Comparison of ENCODE assay signal across 32 mouse cellular contexts in genomic region chr6:148416597-148416996, GRCm38 (mm10). TPM values are rescaled to one million over a fixed set of nuclear protein-coding genes. Genes with fewer than 3 reads are reported as not detected.
DNase-seq lines count a peak whose midpoint lies in the region; ATAC-seq and TF ChIP-seq lines count a peak whose summit lies in the region.
"Had no signal": no experiment of that assay in that cellular context is flagged by ENCODE, and none has a peak within 500 bp of the region (broad histone marks: within the 10 kb centered on the region; RNA-seq: fewer than 3 reads in every experiment).

No protein-coding gene starts in this region.

- H3K9ac ChIP-seq in liver, postnatal 0 days (replicated peaks), result no peak overlapping the region
- H3K9ac ChIP-seq: embryonic facial prominence, embryonic 13.5 days; forebrain, embryonic 12.5 days; forebrain, embryonic 15.5 days; heart, embryonic 12.5 days; heart, embryonic 15.5 days; hindbrain, embryonic 14.5 days had no signal

- no peaks in the 10 kb centered on the region for H3K27me3 ChIP-seq in liver, postnatal 0 days (ENCODE audit: insufficient read depth, low read length)
- H3K27me3 ChIP-seq: CH12.LX; embryonic facial prominence, embryonic 13.5 days; forebrain, embryonic 12.5 days; forebrain, embryonic 15.5 days; heart, embryonic 12.5 days; heart, embryonic 15.5 days; Patski had no signal

- no peak for TF ChIP-seq EP300 in liver, postnatal 0 days (IDR thresholded peaks at IDR 0.05; ENCODE audit: low read depth)

- H3K4me3 ChIP-seq in liver, postnatal 0 days (ENCODE audit: low read depth, low read length), result no peak overlapping the region
- H3K4me3 ChIP-seq: embryonic facial prominence, embryonic 10.5 days; embryonic facial prominence, embryonic 13.5 days; erythroblast, embryonic 14.5 days; forebrain, embryonic 12.5 days; forebrain, embryonic 15.5 days; heart, embryonic 12.5 days; heart, embryonic 15.5 days had no signal

- H3K36me3 ChIP-seq in liver, postnatal 0 days (replicated peaks; ENCODE audit: insufficient read depth, low read length), result no peaks in the 10 kb centered on the region
- H3K36me3 ChIP-seq: embryonic facial prominence, embryonic 10.5 days; embryonic facial prominence, embryonic 13.5 days; forebrain, embryonic 12.5 days; forebrain, embryonic 15.5 days; G1E had no signal

- no peak overlapping the region for H3K27ac ChIP-seq in liver, postnatal 0 days (ENCODE audit: low read depth)
- H3K27ac ChIP-seq: embryonic facial prominence, embryonic 10.5 days; embryonic facial prominence, embryonic 13.5 days; forebrain, embryonic 12.5 days; forebrain, embryonic 15.5 days; heart, embryonic 15.5 days; hindbrain, embryonic 14.5 days; hindbrain, postnatal 0 days had no signal

- H3K9me3 ChIP-seq in liver, postnatal 0 days (ENCODE audit: low read length), result no peaks in the 10 kb centered on the region
- H3K9me3 ChIP-seq: embryonic facial prominence, embryonic 10.5 days; embryonic facial prominence, embryonic 13.5 days; forebrain, embryonic 12.5 days; forebrain, embryonic 15.5 days; G1E; heart, embryonic 12.5 days; heart, embryonic 15.5 days had no signal

- H3K4me2 ChIP-seq in liver, postnatal 0 days (ENCODE audit: low read depth, low read length), result no peak overlapping the region
- H3K4me2 ChIP-seq: embryonic facial prominence, embryonic 13.5 days; forebrain, embryonic 12.5 days; forebrain, embryonic 15.5 days; heart, embryonic 12.5 days; heart, embryonic 15.5 days; hindbrain, embryonic 14.5 days had no signal

- 62% methylated on average over 2 of the region's 2 CpGs for WGBS in liver, postnatal 0 days (ENCODE audit: insufficient replicate concordance)
- WGBS in large intestine, adult 2 months, result 18% methylated on average over 2 of the region's 2 CpGs

- peak; percentile 83 for DNase-seq in heart, adult 11 months
- DNase-seq in heart, postnatal 4 days, result no peak
- DNase-seq in liver, postnatal 0 days, result no peak
- DNase-seq in liver, result no peak
- DNase-seq in large intestine, adult 2 months (ENCODE audit: low read depth, low spot score), result peak; percentile 2
- no peak for DNase-seq in thymus, postnatal 36 days
- DNase-seq: adrenal gland, postnatal 10 days; adrenal gland, postnatal 36 days; B cell, adult 2 months; cerebellum, adult 11 months; cerebellum, adult 8-10 months; cerebellum, postnatal 10 days; cerebellum, postnatal 36 days; embryo, embryonic 11 days; gastrocnemius, postnatal 10 days; gastrocnemius, postnatal 36 days; heart, adult 18-20 months; heart, postnatal 10 days; heart, postnatal 36 days had no signal

- H3K4me1 ChIP-seq in liver, postnatal 0 days (ENCODE audit: insufficient read depth), result no peaks in the 10 kb centered on the region
- H3K4me1 ChIP-seq: forebrain, embryonic 12.5 days had no signal

- TF ChIP-seq CTCF in liver, postnatal 0 days (IDR thresholded peaks at IDR 0.05; ENCODE audit: low read depth), result no peak

- 0 out of 2 replicates have a peak, but pooled peaks have one; percentile 25 for ATAC-seq in liver, postnatal 0 days
- ATAC-seq in megakaryocyte, adult 5-6 weeks (ENCODE audit: poor library complexity, severe bottlenecking), result no peak
- ATAC-seq: forebrain, embryonic 15.5 days; hindbrain, postnatal 0 days; Patski had no signal

RNA-seq across cellular contexts. Expression of gene Tmtc1, which starts 27.6 kb away (rescaled TPM):
- total RNA-seq in heart, postnatal 4 days (2021), result 10 to 100 TPM; 18.7 to 24.0 TPM
- polyA plus RNA-seq in liver, postnatal 0 days (2015; fragmentation: Nextera tagmentation; extraction: Ambion mirVana), result 0.11 and 0.12 TPM in 2 replicates
- polyA plus RNA-seq in large intestine, adult 2 months (2012; rRNA removed), result 2.6 and 6.9 TPM in 2 replicates
- not detected in 2 replicates for total RNA-seq in megakaryocyte, adult 5-6 weeks (2015)
- 0.07 and 0.12 TPM in 2 replicates for total RNA-seq in megakaryocyte, adult 5-6 weeks (2017)
- polyA plus RNA-seq: erythroblast, embryonic 14.5 days; G1E had no signal

Comparison
In these comparisons a context has a peak if more than half of its experiments do, and no peak if none do; other contexts are left out.
1. DNase-seq: peak in heart, adult 11 months (single experiment) and large intestine, adult 2 months (single experiment); none in heart, postnatal 4 days (single experiment), liver, postnatal 0 days (single experiment), liver (single experiment) and thymus, postnatal 36 days (0 of 2).
2. RNA of gene Tmtc1, which starts 27.6 kb away (total RNA-seq): 18.7 to 24.0 TPM in heart, postnatal 4 days; 0.07 to 0.12 TPM in megakaryocyte, adult 5-6 weeks; every median in the first group is over 10 times any median in the second.